Mouse (Mus musculus) midbrain, embryonic 14.5 days (tissue): ENCODE results near the gene Sfxn5. TPM values are rescaled to one million over a fixed set of nuclear protein-coding genes. Genes with fewer than 3 reads are reported as not detected.

Experiments used
- ATAC-seq: fragments of 200-750 bp; cut with Nextera tagmentation; 2 replicates; pipeline ENCODE4 v1.8.0; 2017; ENCODE audit warnings: moderate number of reproducible peaks, moderate library complexity; ENCODE audit not compliant: low FRiP score, low TSS enrichment
- DNase-seq: peaks from one replicate; pipeline ENCODE4 v3.0.0-alpha.2; 2015
- H3K27ac ChIP-seq: fragments of 300-500 bp; sonication (generic); replicated peaks from 2 replicates; pipeline ENCODE4 v1.5.1; 2014; ENCODE audit warnings: mild to moderate bottlenecking, low read depth, low read length, moderate library complexity
- H3K27me3 ChIP-seq: fragments of 300-500 bp; sonication (generic); 2 replicates; pipeline ENCODE4 v1.6.1; 2014; ENCODE audit warnings: low read length, control low read depth, mixed read lengths; ENCODE audit not compliant: control insufficient read depth, insufficient read depth
- H3K36me3 ChIP-seq: fragments of 300-500 bp; sonication (generic); 2 replicates; pipeline ENCODE4 v1.6.1; 2014; ENCODE audit warnings: low read length, control low read depth; ENCODE audit not compliant: control insufficient read depth, insufficient read depth
- H3K4me1 ChIP-seq: fragments of 300-500 bp; sonication (generic); 2 replicates; pipeline ENCODE4 v1.6.1; 2014; ENCODE audit warnings: mild to moderate bottlenecking, antibody characterized with exemption, low read length, control low read depth; ENCODE audit not compliant: control insufficient read depth, insufficient read depth
- H3K4me2 ChIP-seq: fragments of 300-500 bp; sonication (generic); 2 replicates; pipeline ENCODE4 v1.6.1; 2014; ENCODE audit warnings: mild to moderate bottlenecking, low read length, moderate library complexity
- H3K4me3 ChIP-seq: fragments of 300-500 bp; sonication (generic); replicated peaks from 2 replicates; pipeline ENCODE4 v1.5.1; 2014; ENCODE audit warnings: low read depth, low read length
- H3K9ac ChIP-seq: fragments of 300-500 bp; sonication (generic); replicated peaks from 2 replicates; pipeline ENCODE4 v1.6.1; 2014; ENCODE audit warnings: mild to moderate bottlenecking, low read length, moderate library complexity
- H3K9me3 ChIP-seq: fragments of 300-500 bp; sonication (generic); 2 replicates; pipeline ENCODE4 v1.6.1; 2016; ENCODE audit warnings: low read length, control low read depth, mixed read lengths; ENCODE audit not compliant: control insufficient read depth
- WGBS: fragments of 180-500 bp; shearing (Covaris S2); extraction: QIAGEN DNeasy Blood & Tissue Kit; methylation state at CpG from one replicate; pipeline ENCODE4 v1.1.7; 2014; 5-methylcytosine and 5-hydroxymethylcytosine counted together
- polyA plus RNA-seq: library from polyadenylated mRNA; unstranded; fragments of >200 nt; fragmentation: Nextera tagmentation; extraction: Ambion mirVana; gene quantifications from 2 replicates; pipeline ENCODE4 v1.2.1, GENCODE M21; 2014

Sfxn5 gene
- polyA plus RNA-seq, 1 experiment from 2014 or later = 15.6 TPM

DNA sequence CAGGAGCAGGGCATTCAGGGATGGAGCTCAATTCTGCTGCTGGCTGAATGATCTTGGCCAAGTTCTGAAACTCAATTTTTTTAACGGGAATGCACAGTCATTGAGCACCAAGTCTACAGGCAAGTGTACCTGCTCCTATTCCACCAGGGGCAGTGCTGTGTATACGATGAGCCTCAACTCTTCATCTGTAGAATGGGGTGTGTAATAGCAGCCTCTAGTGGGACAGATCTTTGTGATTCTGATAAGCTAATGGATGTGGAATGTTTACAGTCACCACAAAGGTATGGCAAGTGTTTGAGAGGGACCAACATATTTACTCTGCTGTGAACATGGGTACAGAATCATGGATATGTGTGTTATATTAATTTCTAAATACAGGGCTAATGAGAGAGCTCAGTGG is 17.0 kb downstream of the Sfxn5 start:
- H3K36me3 ChIP-seq = no peaks in the 10 kb centered on the region
- no peaks in the 10 kb centered on the region for H3K9me3 ChIP-seq
- no peak overlapping the region for H3K27ac ChIP-seq
- WGBS = 88% methylated on average over 2 of the region's 2 CpGs
- H3K27me3 ChIP-seq = no peaks in the 10 kb centered on the region
- H3K9ac ChIP-seq = no peak overlapping the region
- no peaks in the 10 kb centered on the region for H3K4me1 ChIP-seq
- ATAC-seq = no peak
- no peak overlapping the region for H3K4me3 ChIP-seq
- no peak overlapping the region for H3K4me2 ChIP-seq
- DNase-seq = no peak

DNA sequence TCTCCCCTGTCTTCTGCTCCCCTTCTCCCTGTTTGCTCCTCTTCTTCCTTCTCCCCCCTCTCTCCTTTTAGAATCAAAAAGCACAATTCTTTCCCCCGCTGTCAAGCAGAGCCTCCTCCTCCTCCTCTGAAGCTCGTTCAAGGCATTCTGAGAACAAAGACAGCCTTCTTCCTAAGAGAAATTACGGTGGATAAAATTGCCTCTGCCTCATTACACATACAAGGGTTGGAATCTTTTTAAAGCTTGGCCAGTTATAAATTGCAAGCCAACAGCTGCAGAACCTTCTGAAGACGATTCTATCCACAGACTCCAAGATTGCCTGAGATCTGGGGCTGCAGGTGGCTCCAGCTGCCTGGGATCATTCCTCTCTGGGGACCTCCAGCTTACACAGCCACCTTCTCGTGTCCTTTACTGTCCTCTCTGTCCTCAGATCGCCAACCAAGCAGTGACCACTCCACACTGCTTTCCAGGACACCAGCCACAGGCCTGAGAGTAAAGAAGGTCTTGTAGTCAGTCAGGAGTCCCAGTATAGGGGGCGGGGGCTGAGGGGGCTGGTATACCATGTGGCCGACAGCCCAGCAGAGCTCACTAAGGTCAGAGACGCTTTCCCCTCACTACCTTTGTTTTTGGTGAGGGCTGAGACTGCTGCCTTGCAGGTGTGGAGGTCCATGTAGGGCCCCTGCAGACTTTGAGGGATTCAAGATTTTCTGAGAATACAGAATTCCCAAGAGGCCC is 19.0 kb downstream of the Sfxn5 start:
- H3K9me3 ChIP-seq = no peaks in the 10 kb centered on the region
- no peak overlapping the region for H3K9ac ChIP-seq
- DNase-seq (no peak), ATAC-seq (no peak)
- no peaks in the 10 kb centered on the region for H3K36me3 ChIP-seq
- H3K27me3 ChIP-seq = no peaks in the 10 kb centered on the region
- H3K4me2 ChIP-seq = no peak overlapping the region
- no peak overlapping the region for H3K4me3 ChIP-seq
- H3K27ac ChIP-seq = no peak overlapping the region
- no peaks in the 10 kb centered on the region for H3K4me1 ChIP-seq
- 55% methylated on average over 9 of the region's 9 CpGs for WGBS

DNA sequence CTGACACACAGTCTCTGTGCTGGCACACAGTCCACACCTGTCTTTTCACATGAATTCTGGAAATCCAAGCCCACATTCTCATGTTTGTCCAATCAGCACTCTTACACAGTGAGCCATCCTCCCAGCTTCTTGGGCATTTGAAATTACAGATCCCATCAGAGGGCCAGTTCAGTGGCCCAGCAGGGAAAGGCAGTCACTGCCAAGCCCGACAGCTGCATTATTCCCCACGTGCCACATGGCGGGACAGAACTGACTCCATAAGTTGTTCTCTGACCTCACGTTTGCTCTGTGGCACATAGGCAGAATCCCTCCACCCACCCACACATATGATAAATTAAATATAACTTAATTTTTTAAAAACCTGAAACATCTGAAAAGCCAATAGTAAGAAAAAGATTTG is 25.3 kb downstream of the Sfxn5 start:
- DNase-seq (no peak), ATAC-seq (no peak)
- no peak overlapping the region for H3K4me2 ChIP-seq
- no peaks in the 10 kb centered on the region for H3K27me3 ChIP-seq
- WGBS = 80% methylated on average over 4 of the region's 4 CpGs
- no peaks in the 10 kb centered on the region for H3K36me3 ChIP-seq
- H3K4me1 ChIP-seq = no peaks in the 10 kb centered on the region
- H3K27ac ChIP-seq = no peak overlapping the region
- no peak overlapping the region for H3K9ac ChIP-seq
- H3K9me3 ChIP-seq = no peaks in the 10 kb centered on the region
- H3K4me3 ChIP-seq = no peak overlapping the region

DNA sequence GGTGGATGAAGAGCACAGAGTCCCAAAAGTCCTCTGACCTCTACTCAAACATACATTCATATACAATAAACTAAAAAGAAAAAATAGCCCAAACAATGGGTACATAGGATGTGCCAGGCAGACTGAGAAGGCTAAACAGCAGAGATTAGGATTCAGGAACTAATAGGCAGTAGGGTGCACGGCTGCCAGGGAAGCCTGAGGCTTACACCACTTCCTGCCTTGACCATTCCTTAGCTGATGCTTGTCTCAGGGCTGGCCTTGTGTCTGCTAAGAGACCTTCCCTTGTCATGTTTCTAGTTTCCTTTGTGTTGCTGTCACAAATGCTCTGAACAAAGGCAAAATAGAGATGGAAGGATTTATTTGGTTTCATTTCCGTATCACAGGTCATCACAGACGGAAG is 26.8 kb downstream of the Sfxn5 start:
- H3K27ac ChIP-seq = no peak overlapping the region
- H3K36me3 ChIP-seq = no peaks in the 10 kb centered on the region
- H3K9ac ChIP-seq = no peak overlapping the region
- no peaks in the 10 kb centered on the region for H3K27me3 ChIP-seq
- H3K4me1 ChIP-seq = no peaks in the 10 kb centered on the region
- H3K4me2 ChIP-seq = no peak overlapping the region
- WGBS = 88% methylated on average over 3 of the region's 3 CpGs
- DNase-seq = no peak
- no peak overlapping the region for H3K4me3 ChIP-seq
- no peaks in the 10 kb centered on the region for H3K9me3 ChIP-seq
- ATAC-seq = no peak

DNA sequence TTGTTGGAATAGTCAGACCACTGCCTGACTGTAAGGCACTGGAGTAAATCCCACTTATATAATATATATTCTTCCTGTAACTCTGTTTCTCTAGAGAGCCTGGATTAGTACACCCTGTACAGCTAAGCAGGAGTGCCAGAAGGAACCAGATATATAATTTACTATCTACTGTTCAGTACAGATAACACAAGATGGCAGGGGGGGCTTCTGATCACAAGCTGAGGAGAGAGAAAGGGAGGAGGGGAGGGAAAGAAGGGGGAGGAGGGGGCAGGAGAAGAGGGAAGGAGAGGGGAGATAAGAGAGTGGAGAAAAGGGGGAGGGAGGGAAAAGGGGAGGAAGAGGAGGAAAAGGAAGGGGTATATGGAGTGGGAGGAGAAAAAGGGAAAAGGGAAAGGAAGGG is 27.4 kb downstream of the Sfxn5 start:
- Histone ChIP-seq H3K36me3 (no peaks in the 10 kb centered on the region), H3K9ac (no peak overlapping the region), H3K4me1 (no peaks in the 10 kb centered on the region), H3K4me2 (no peak overlapping the region), H3K27ac (no peak overlapping the region), H3K4me3 (no peak overlapping the region), H3K9me3 (no peaks in the 10 kb centered on the region), H3K27me3 (no peaks in the 10 kb centered on the region)
- DNase-seq (no peak), ATAC-seq (no peak)

DNA sequence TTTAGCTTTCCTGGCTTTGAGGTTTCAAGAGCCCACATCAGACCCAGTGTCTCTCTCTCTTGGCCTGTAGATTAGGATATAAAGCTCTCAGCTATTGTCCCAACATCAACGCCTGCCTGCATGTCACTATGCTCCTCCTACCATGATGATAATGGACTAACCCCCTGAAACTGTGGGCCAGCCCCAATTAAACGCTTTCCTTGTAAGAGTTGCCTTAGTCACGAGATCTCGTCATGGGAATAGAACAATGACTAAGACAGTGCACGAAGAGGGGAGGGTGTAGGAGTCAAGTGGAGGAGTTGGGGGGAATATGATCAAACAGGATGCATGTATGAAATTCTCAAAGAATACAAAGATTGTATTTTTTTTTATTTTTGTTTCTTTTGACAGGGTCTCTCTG is 28.3 kb downstream of the Sfxn5 start:
- Histone ChIP-seq H3K9ac (no peak overlapping the region), H3K27me3 (no peaks in the 10 kb centered on the region), H3K9me3 (no peaks in the 10 kb centered on the region), H3K4me3 (no peak overlapping the region), H3K27ac (no peak overlapping the region), H3K4me2 (no peak overlapping the region), H3K4me1 (no peaks in the 10 kb centered on the region), H3K36me3 (no peaks in the 10 kb centered on the region)
- DNase-seq = no peak
- ATAC-seq = no peak
- 60% methylated on average over 5 of the region's 5 CpGs for WGBS

DNA sequence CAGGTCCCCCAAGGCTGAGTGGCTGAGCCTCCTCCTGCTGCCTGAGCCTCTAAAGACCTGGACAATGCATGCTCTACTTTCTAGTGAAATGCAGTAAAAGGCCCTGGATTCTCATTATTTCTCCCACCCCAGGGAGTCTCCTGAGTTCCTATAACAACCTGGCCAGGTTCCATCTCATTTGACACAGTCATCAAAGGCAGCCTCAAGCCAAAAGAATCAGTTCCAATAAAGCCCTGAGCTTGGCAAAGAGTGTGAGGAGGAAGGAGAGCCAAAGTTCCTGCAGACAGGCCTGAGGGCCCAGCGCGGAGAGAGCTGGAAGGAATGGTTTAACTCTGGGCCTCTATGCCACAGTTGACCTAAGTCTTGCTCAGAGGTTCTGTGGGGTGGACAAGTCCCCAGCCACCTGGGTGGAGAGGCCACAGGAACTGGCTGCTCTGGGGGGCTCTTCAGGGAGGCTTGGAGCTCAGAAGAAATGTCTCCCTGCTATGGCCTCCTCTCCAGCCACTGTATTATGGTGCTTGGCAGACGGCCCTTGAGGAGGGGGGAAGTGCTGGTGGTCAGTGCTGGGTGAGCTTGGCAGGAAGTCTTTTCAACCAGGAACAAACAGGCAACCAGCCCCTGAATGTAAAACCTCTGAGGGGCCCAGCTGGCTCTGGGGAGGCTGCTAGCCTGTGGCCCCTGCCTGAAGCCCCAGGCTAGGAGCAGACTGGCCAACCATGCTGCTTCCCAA is 30.7 kb downstream of the Sfxn5 start:
- Histone ChIP-seq H3K4me1 (no peaks in the 10 kb centered on the region), H3K36me3 (no peaks in the 10 kb centered on the region), H3K4me3 (no peak overlapping the region), H3K9me3 (no peaks in the 10 kb centered on the region; the same call in 1 of the 2 replicates), H3K9ac (no peak overlapping the region), H3K4me2 (no peak overlapping the region), H3K27me3 (no peaks in the 10 kb centered on the region), H3K27ac (peak overlapping the region; percentile 41)
- ATAC-seq (peak; percentile 70), DNase-seq (peak; percentile 82)
- 54% methylated on average over 3 of the region's 3 CpGs for WGBS

DNA sequence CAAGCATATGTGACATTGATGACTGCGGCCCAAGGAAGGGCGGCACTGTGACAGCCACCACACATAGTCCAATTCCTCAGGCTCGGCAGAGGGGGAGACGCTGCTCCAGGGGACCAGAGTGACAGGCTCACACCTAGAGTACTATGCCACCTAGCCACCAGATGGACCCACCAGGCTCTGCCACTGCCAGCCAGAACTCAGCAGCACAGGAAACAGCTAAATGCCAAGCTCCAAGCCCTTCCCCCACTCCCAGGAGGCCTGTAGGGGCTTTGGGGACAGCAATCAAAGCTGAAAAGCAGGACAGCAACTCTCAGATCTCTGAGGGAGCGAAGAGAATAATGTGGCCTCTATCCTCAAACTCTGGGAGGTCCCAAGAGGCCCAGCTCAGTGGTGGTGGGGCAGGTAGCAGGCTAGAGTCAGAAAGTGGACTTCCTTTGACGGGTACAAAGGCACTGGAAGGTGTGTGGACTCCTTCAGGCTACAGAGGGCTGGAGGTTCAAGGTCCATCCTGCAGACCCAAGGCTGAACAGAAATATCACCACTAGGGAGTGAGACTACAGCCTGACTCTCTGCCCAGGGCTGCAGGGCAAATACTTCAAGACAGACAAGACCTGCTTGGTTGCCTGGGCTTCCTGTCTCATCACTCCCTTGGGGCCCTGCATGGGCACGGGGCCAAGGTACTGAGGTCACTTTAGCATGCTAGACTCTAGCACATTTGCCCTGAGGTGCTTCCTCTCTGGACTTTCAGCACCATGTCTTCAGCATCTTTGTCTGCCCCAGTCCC is 37.6 kb downstream of the Sfxn5 start:
- ATAC-seq = no peak
- H3K4me3 ChIP-seq = no peak overlapping the region
- H3K36me3 ChIP-seq = no peaks in the 10 kb centered on the region
- no peaks in the 10 kb centered on the region for H3K27me3 ChIP-seq
- no peak overlapping the region for H3K27ac ChIP-seq
- H3K4me2 ChIP-seq = no peak overlapping the region
- peak; percentile 27 for DNase-seq
- H3K9ac ChIP-seq = no peak overlapping the region
- WGBS = 71% methylated on average over 7 of the region's 7 CpGs
- H3K9me3 ChIP-seq = no peaks in the 10 kb centered on the region; the same call in 1 of the 2 replicates
- H3K4me1 ChIP-seq = 0 out of 2 replicates have a peak, but pooled peaks cover 5% of the 10 kb centered on the region
